Mouse (Mus musculus) myocyte (in vitro differentiated cells): ENCODE results near the gene Hemgn.

Experiments used
- CEBPB ChIP-seq: IDR thresholded peaks from 2 replicates; pipeline ENCODE4 v1.6.1; 2011; ENCODE audit warnings: mild to moderate bottlenecking, moderate library complexity; ENCODE audit not compliant: poor library complexity, insufficient read depth, severe bottlenecking
- E2F4 ChIP-seq: IDR thresholded peaks from one replicate; pipeline ENCODE4 v1.6.1; 2011; ENCODE audit warnings: mild to moderate bottlenecking, control low read depth, moderate library complexity; ENCODE audit not compliant: insufficient read depth
- MAX ChIP-seq: IDR thresholded peaks from one replicate; pipeline ENCODE4 v1.6.1; 2011; ENCODE audit warnings: low read depth, mild to moderate bottlenecking, control low read depth
- MYOD1 ChIP-seq, 3 experiments: IDR thresholded peaks; one replicate each; pipeline ENCODE4 v1.6.1; 2011; ENCODE audit warnings: control low read depth in 2 of 3, low read depth in 2 of 3, mild to moderate bottlenecking in 2 of 3, moderate library complexity in 1 of 3; ENCODE audit not compliant: insufficient read length in 2 of 3, control insufficient read depth in 1 of 3
- POLR2A ChIP-seq: IDR thresholded peaks from one replicate; pipeline ENCODE4 v1.6.1; 2011; ENCODE audit warnings: low read depth, mild to moderate bottlenecking, control low read depth, moderate library complexity; ENCODE audit not compliant: insufficient read length
- POLR2AphosphoS2 ChIP-seq: IDR thresholded peaks from one replicate; pipeline ENCODE4 v1.6.1; 2011; ENCODE audit warnings: low read depth, control low read depth; ENCODE audit not compliant: insufficient read length
- TCF12 ChIP-seq: IDR thresholded peaks from one replicate; pipeline ENCODE4 v1.6.1; 2011; ENCODE audit warnings: mild to moderate bottlenecking, control low read depth; ENCODE audit not compliant: poor library complexity, insufficient read depth, severe bottlenecking
- TCF3 ChIP-seq: IDR thresholded peaks from one replicate; pipeline ENCODE4 v1.6.1; 2011; ENCODE audit warnings: low read depth, control low read depth; ENCODE audit not compliant: insufficient read length

DNA sequence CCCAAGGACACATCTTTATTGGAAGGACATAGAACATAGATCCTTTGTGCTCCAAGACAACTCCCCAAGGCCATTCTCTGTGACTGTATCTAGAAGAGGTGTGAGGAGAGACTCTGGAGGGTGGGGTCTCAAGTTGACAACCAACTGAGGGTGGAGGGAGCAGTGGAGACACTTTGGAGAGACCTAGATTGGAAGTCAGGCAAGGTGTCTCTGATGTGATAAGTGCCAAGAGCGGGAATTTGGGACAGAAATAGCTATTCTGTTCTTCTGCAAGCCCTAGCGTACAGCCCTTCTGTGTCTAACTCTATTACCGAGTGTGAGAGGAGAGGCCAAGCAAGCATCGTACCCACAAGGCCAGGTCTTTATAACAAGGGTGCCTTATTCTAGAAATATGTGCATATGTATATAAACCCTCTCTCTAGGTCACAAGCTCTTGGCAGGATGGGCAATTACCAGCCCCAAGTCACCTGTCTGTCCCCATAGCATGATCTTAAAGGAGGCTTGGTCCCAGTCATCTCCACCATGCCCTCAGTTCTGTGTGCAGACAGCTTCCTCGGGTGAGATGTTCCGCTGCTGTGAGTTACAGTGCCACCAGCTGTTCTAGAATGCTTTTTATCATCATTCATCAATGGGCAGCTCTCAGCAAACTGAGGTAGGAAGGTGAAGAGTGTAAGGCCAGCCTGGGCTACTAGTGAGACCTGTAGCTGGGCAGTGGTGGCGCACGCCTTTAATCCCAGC lies 6.2 kb downstream of the Hemgn start:
- TF ChIP-seq POLR2A (no peak), MYOD1 (IDR thresholded peaks at IDR 0.05; ENCODE audit: control insufficient read depth in 1 of 3, insufficient read length in 2 of 3, low read depth in 2 of 3) (no peak), CEBPB (no peak), TCF12 (no peak), POLR2AphosphoS2 (no peak), TCF3 (no peak), MAX (no peak), E2F4 (no peak)
